Mouse (Mus musculus) CH12.LX (cell line): ENCODE measurements around the gene Tmem169. TPM values are rescaled to one million over a fixed set of nuclear protein-coding genes. Genes with fewer than 3 reads are reported as not detected.

Experiments used
- DNase-seq: peaks from one replicate; pipeline ENCODE4 v3.0.0-alpha.2; 2013; ENCODE audit errors: extremely low read depth
- H3K27ac ChIP-seq: 2 replicates; pipeline ENCODE4 v1.5.1; 2012; ENCODE audit warnings: low read depth, mild to moderate bottlenecking, control low read depth, moderate library complexity; ENCODE audit not compliant: insufficient read depth
- H3K27me3 ChIP-seq: replicated peaks from 2 replicates; pipeline ENCODE3; 2012; ENCODE audit warnings: inconsistent platforms
- H3K36me3 ChIP-seq, 2 experiments: replicated peaks in 1 of 2; 2 replicates each; pipeline versions ENCODE3 to v1.6.1; 2012; ENCODE audit warnings: inconsistent platforms in 1 of 2, low read length in 1 of 2, mild to moderate bottlenecking in 1 of 2, mixed read lengths in 1 of 2, moderate library complexity in 1 of 2; ENCODE audit not compliant: control insufficient read depth in 1 of 2, insufficient read depth in 1 of 2
- H3K4me1 ChIP-seq, 2 experiments: 2 replicates each; pipeline ENCODE4 v1.6.1; 2012; ENCODE audit warnings: inconsistent platforms in 1 of 2, moderate library complexity in 1 of 2; ENCODE audit not compliant: insufficient read depth in 2 of 2, control insufficient read depth in 1 of 2
- H3K4me2 ChIP-seq: 2 replicates; pipeline ENCODE4 v1.6.1; 2012; ENCODE audit warnings: low read depth, mild to moderate bottlenecking, control low read depth; ENCODE audit not compliant: poor library complexity, insufficient read depth, severe bottlenecking
- H3K4me3 ChIP-seq, 3 experiments: fragments of 150-350 bp in 1 of 3; sonication (generic) in 1 of 3; replicated peaks in 1 of 3; 2 replicates each; pipeline versions ENCODE3 to v1.5.1; 2011 to 2012; ENCODE audit warnings: low read depth in 2 of 3, low read length in 2 of 3, mild to moderate bottlenecking in 2 of 3, moderate library complexity in 2 of 3, control low read depth in 1 of 3, improper control_type of control experiment in 1 of 3, inconsistent platforms in 1 of 3, mixed read lengths in 1 of 3; ENCODE audit not compliant: poor library complexity in 1 of 3
- H3K79me2 ChIP-seq: replicated peaks from 2 replicates; pipeline ENCODE4 v1.6.1; 2012; ENCODE audit warnings: mild to moderate bottlenecking, moderate library complexity; ENCODE audit not compliant: control insufficient read depth, poor library complexity, insufficient read depth, severe bottlenecking; ENCODE audit errors: extremely low read depth
- H3K9ac ChIP-seq: 2 replicates; pipeline ENCODE4 v1.6.1; 2012; ENCODE audit warnings: low read depth, mild to moderate bottlenecking, control low read depth, moderate library complexity; ENCODE audit not compliant: insufficient read depth
- H3K9me3 ChIP-seq: replicated peaks from 2 replicates; pipeline ENCODE3; 2012; ENCODE audit warnings: low read length, inconsistent platforms, mixed read lengths
- BHLHE40 ChIP-seq: IDR thresholded peaks from 2 replicates; pipeline ENCODE4 v1.6.1; 2011; ENCODE audit warnings: mild to moderate bottlenecking, low read depth, low read length, improper control_type of control experiment
- CHD1 ChIP-seq: IDR thresholded peaks from 2 replicates; pipeline ENCODE4 v1.6.1; 2012; ENCODE audit warnings: low read depth, low read length, improper control_type of control experiment, inconsistent platforms
- CHD2 ChIP-seq: IDR thresholded peaks from 2 replicates; pipeline ENCODE4 v1.6.1; 2011; ENCODE audit warnings: low read length, improper control_type of control experiment
- CTCF ChIP-seq, 2 experiments: IDR thresholded peaks in 1 of 2; conservative IDR thresholded peaks in 1 of 2; 2 replicates each; pipeline ENCODE4 v1.5.1; 2011 to 2012; ENCODE audit warnings: low read depth in 2 of 2, low read length in 2 of 2, improper control_type of control experiment in 1 of 2, inconsistent platforms in 1 of 2, mild to moderate bottlenecking in 1 of 2, moderate library complexity in 1 of 2
- E2F4 ChIP-seq: IDR thresholded peaks from 2 replicates; pipeline ENCODE4 v1.6.1; 2011; ENCODE audit warnings: low read depth, low read length, improper control_type of control experiment; ENCODE audit not compliant: insufficient replicate concordance
- ELF1 ChIP-seq: IDR thresholded peaks from 2 replicates; pipeline ENCODE4 v1.6.1; 2014; ENCODE audit warnings: low read depth, mild to moderate bottlenecking, inconsistent platforms, low read length, improper control_type of control experiment
- EP300 ChIP-seq: IDR thresholded peaks from 2 replicates; pipeline ENCODE4 v1.6.1; 2011; ENCODE audit warnings: low read length, improper control_type of control experiment
- ETS1 ChIP-seq: conservative IDR thresholded peaks from 2 replicates; pipeline ENCODE4 v1.6.1; 2012; ENCODE audit warnings: low read depth, mild to moderate bottlenecking, inconsistent platforms, low read length, improper control_type of control experiment, moderate library complexity
- GABPA ChIP-seq: IDR thresholded peaks from 2 replicates; pipeline ENCODE4 v1.6.1; 2012; ENCODE audit warnings: low read depth, low read length, improper control_type of control experiment, inconsistent platforms; ENCODE audit not compliant: insufficient replicate concordance
- IRF4 ChIP-seq: IDR thresholded peaks from 2 replicates; pipeline ENCODE4 v1.6.1; 2014; ENCODE audit warnings: low read depth, mild to moderate bottlenecking, inconsistent platforms, low read length, improper control_type of control experiment
- JUN ChIP-seq: IDR thresholded peaks from 2 replicates; pipeline ENCODE4 v1.6.1; 2011; ENCODE audit warnings: low read depth, mild to moderate bottlenecking, low read length, improper control_type of control experiment, moderate library complexity; ENCODE audit not compliant: insufficient read depth
- JUND ChIP-seq: conservative IDR thresholded peaks from 2 replicates; pipeline ENCODE4 v1.6.1; 2011; ENCODE audit warnings: low read depth, low read length, improper control_type of control experiment
- KAT2A ChIP-seq: IDR thresholded peaks from 2 replicates; pipeline ENCODE4 v1.6.1; 2012; ENCODE audit warnings: low read length, improper control_type of control experiment, inconsistent platforms; ENCODE audit not compliant: insufficient replicate concordance
- MAX ChIP-seq: IDR thresholded peaks from 2 replicates; pipeline ENCODE4 v1.6.1; 2011; ENCODE audit warnings: low read length, improper control_type of control experiment
- MAZ ChIP-seq: IDR thresholded peaks from 2 replicates; pipeline ENCODE4 v1.6.1; 2012; ENCODE audit warnings: low read depth, mild to moderate bottlenecking, inconsistent platforms, low read length, improper control_type of control experiment, moderate library complexity
- MEF2A ChIP-seq: IDR thresholded peaks from 2 replicates; pipeline ENCODE4 v1.6.1; 2014; ENCODE audit warnings: low read depth, mild to moderate bottlenecking, inconsistent platforms, low read length, improper control_type of control experiment, borderline replicate concordance
- MXI1 ChIP-seq: IDR thresholded peaks from 2 replicates; pipeline ENCODE4 v1.6.1; 2011; ENCODE audit warnings: mild to moderate bottlenecking, low read depth, low read length, improper control_type of control experiment
- MYC ChIP-seq: IDR thresholded peaks from 2 replicates; pipeline ENCODE4 v1.6.1; 2011; ENCODE audit warnings: low read depth, mild to moderate bottlenecking, improper control_type of control experiment, low read length
- NELFE ChIP-seq: IDR thresholded peaks from 2 replicates; pipeline ENCODE4 v1.6.1; 2011; ENCODE audit warnings: low read depth, low read length, improper control_type of control experiment
- NRF1 ChIP-seq: IDR thresholded peaks from 2 replicates; pipeline ENCODE4 v1.6.1; 2014; ENCODE audit warnings: low read depth, mild to moderate bottlenecking, inconsistent platforms, low read length, improper control_type of control experiment, moderate library complexity
- PAX5 ChIP-seq: IDR thresholded peaks from 2 replicates; pipeline ENCODE4 v1.6.1; 2012; ENCODE audit warnings: low read length, inconsistent platforms, mixed read lengths
- POLR2A ChIP-seq: IDR thresholded peaks from 2 replicates; pipeline ENCODE4 v1.6.1; 2011; ENCODE audit warnings: low read depth, mild to moderate bottlenecking, improper control_type of control experiment, low read length
- RCOR1 ChIP-seq: conservative IDR thresholded peaks from 2 replicates; pipeline ENCODE4 v1.6.1; 2012; ENCODE audit warnings: low read depth, mild to moderate bottlenecking, inconsistent platforms, low read length, improper control_type of control experiment
- SIN3A ChIP-seq: IDR thresholded peaks from 2 replicates; pipeline ENCODE4 v1.6.1; 2012; ENCODE audit warnings: low read length, improper control_type of control experiment, inconsistent platforms
- SMC3 ChIP-seq: IDR thresholded peaks from 2 replicates; pipeline ENCODE4 v1.6.1; 2011; ENCODE audit warnings: low read depth, low read length, improper control_type of control experiment
- TBP ChIP-seq: conservative IDR thresholded peaks from 2 replicates; pipeline ENCODE4 v1.6.1; 2011; ENCODE audit warnings: low read depth, low read length, improper control_type of control experiment
- TCF12 ChIP-seq: IDR thresholded peaks from 2 replicates; pipeline ENCODE4 v1.6.1; 2014; ENCODE audit warnings: low read depth, mild to moderate bottlenecking, inconsistent platforms, low read length, improper control_type of control experiment
- USF1 ChIP-seq: IDR thresholded peaks from 2 replicates; pipeline ENCODE4 v1.6.1; 2014; ENCODE audit warnings: low read depth, mild to moderate bottlenecking, inconsistent platforms, low read length, improper control_type of control experiment
- ZC3H11A ChIP-seq: IDR thresholded peaks from 2 replicates; pipeline ENCODE4 v1.6.1; 2012; ENCODE audit warnings: low read depth, mild to moderate bottlenecking, inconsistent platforms, low read length, improper control_type of control experiment
- ZKSCAN1 ChIP-seq: IDR thresholded peaks from 2 replicates; pipeline ENCODE4 v1.6.1; 2012; ENCODE audit warnings: low read depth, inconsistent platforms, low read length, improper control_type of control experiment, borderline replicate concordance
- dilution Hi-C: fragments of 300-500 bp; cut with MboI; formaldehyde crosslinking; loops from 2 replicates; pipeline ENCODE4 v1.14.3; 2020; ENCODE audit warnings: low sequenced_read_pairs; ENCODE audit not compliant: extremely low pct_unique_long_range_greater_than_20kb, extremely low pct_ligation_motif_present
- in situ Hi-C: fragments of 300-500 bp; cut with MboI; formaldehyde crosslinking; loops from 3 replicates; pipeline ENCODE4 v1.14.3; 2019; ENCODE audit warnings: low sequenced_read_pairs, low pct_ligation_motif_present, low pct_unique_long_range_greater_than_20kb, mixed read lengths
- polyA plus RNA-seq: library from polyadenylated mRNA; unstranded; fragments of >175 nt; gene quantifications from 2 replicates; pipeline ENCODE4 v1.2.1, GENCODE M21; 2012; ENCODE audit warnings: low read depth; ENCODE audit not compliant: insufficient read length
- total RNA-seq, 2 experiments: library from RNA; depleted of rRNA; stranded (reverse); fragments of 300-350 nt in 1 of 2; fragments of >200 nt in 1 of 2; gene quantifications; 2 replicates each; pipeline ENCODE4 v1.2.3; 2012 to 2014

Gene Tmem169
- total and polyA plus RNA-seq, 3 experiments, result 0.17 to 0.26 TPM; not detected in 1

- no peaks in the 10 kb centered on the region for H3K27me3 ChIP-seq
- dilution Hi-C loops, result no loop called here
- H3K4me1 ChIP-seq, result peaks cover 3 to 30% of the 10 kb centered on the region in 2 experiments; a peak in 3 of 4 replicates
- H3K27ac ChIP-seq, result no peak overlapping the region
- TF ChIP-seq EP300 (no peak), ZC3H11A (no peak), ETS1 (no peak), E2F4 (no peak)
- H3K79me2 ChIP-seq, result no peaks in the 10 kb centered on the region
- H3K9me3 ChIP-seq, result no peaks in the 10 kb centered on the region
- no peak overlapping the region for H3K4me2 ChIP-seq
- no peak overlapping the region for H3K4me3 ChIP-seq
- in situ Hi-C loops, result no loop called here
- DNase-seq, result no peak
- H3K9ac ChIP-seq, result no peak overlapping the region
- no peaks in the 10 kb centered on the region for H3K36me3 ChIP-seq
Measured at GRCm38 (mm10) chr1:72242581-72243143, 41.5 kb upstream of the Tmem169 start.

- H3K4me3 ChIP-seq, result peak overlapping the region; percentile 18 to 49 (median 42)
- H3K4me1 ChIP-seq, result peaks cover 3 to 21% of the 10 kb centered on the region in 2 experiments; a peak in 2 of 4 replicates
- peak; percentile 97 for DNase-seq
- H3K36me3 ChIP-seq, result no peaks in the 10 kb centered on the region
- H3K9ac ChIP-seq, result peak overlapping the region; percentile 27
- H3K4me2 ChIP-seq, result peak overlapping the region; percentile 57; the same call in 1 of the 2 replicates
- in situ Hi-C loops (no loop called here), dilution Hi-C loops (no loop called here)
- no peaks in the 10 kb centered on the region for H3K9me3 ChIP-seq
- H3K27ac ChIP-seq, result peak overlapping the region; percentile 89
- H3K27me3 ChIP-seq, result no peaks in the 10 kb centered on the region
- no peaks in the 10 kb centered on the region for H3K79me2 ChIP-seq
- TF ChIP-seq MYC, result peak; percentile 75
- TF ChIP-seq TBP, result peak; percentile 98
- TF ChIP-seq CTCF (conservative IDR thresholded peaks at IDR 0.05 in 1 of 2, IDR thresholded peaks at IDR 0.05 in 1 of 2; ENCODE audit: low read depth in 2 of 2, low read length in 2 of 2), result no peak
- TF ChIP-seq ZKSCAN1, result no peak
- no peak for TF ChIP-seq PAX5
- TF ChIP-seq SMC3, result peak; percentile 11; the same call in 1 of the 2 replicates
- TF ChIP-seq MXI1, result peak; percentile 72
- peak; percentile 68 for TF ChIP-seq MEF2A
- peak; percentile 59 for TF ChIP-seq NRF1
- peak; percentile 91 for TF ChIP-seq TCF12
- TF ChIP-seq MAX, result peak; percentile 77; the same call in 1 of the 2 replicates
- TF ChIP-seq USF1, result no peak
- TF ChIP-seq GABPA, result no peak; the same call in 1 of the 2 replicates
- TF ChIP-seq EP300, result no peak; the same call in 1 of the 2 replicates
- no peak for TF ChIP-seq JUND
- peak; percentile 79; the same call in 1 of the 2 replicates for TF ChIP-seq SIN3A
- no peak for TF ChIP-seq NELFE
- no peak for TF ChIP-seq MAZ
- peak; percentile 44; the same call in 1 of the 2 replicates for TF ChIP-seq ELF1
- TF ChIP-seq RCOR1, result no peak
- TF ChIP-seq KAT2A, result no peak
- TF ChIP-seq E2F4, result no peak
- TF ChIP-seq CHD1, result no peak
- peak; percentile 97 for TF ChIP-seq POLR2A
- TF ChIP-seq IRF4, result no peak; the same call in 1 of the 2 replicates
- peak; percentile 31; the same call in 1 of the 2 replicates for TF ChIP-seq JUN
- TF ChIP-seq CHD2, result peak; percentile 63; the same call in 1 of the 2 replicates
- TF ChIP-seq BHLHE40, result peak; percentile 82
- TF ChIP-seq ETS1, result no peak
- TF ChIP-seq ZC3H11A, result no peak
Measured at GRCm38 (mm10) chr1:72243656-72244316, 40.4 kb upstream of the Tmem169 start.
